Mouse (Mus musculus): ENCODE data around the gene Kif27.

Kif27 gene

DNA sequence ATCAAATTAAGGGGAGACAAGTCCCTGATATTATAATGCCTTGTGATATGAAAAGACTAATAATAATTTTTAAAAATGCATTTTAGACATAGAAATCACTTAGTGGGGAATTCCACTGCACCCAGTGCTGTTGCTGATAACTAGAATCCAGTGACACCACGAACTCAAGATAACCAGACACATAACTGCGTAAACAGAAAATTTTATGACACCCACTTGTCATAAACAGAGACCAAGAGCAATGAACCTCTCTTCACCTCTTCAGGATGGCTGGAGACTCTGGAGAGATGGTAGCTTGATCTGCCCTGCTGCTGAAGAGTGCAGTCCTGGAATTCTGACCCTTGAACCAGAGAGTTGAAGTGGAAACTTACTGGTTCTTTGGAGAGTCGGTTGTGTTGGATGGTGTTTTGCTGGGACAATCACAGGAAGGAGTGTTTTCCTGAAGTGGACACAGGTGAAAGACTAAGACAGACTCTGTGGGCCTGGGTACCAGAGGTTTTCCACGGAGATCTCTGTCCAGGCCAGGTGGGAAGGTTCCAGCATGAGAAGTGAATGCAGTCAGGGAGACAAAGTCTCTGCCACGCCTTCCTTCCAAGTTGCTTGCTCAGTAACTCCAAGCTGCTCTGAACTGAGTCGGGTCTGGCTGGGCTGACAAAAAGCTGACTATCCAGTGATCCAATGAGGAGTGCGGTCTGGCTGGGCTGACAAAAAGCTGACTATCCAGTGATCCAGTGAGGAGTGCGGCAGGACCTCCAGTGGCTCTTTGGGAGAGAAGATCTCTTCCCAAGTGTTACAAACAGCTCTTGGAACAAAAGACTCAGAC is 5.6 kb upstream of the Kif27 start:
- DNase-seq (ENCODE audit: low spot score), result no peak

- DNase-seq (ENCODE audit: low spot score), result no peak
These were observed 357 bp upstream of the Kif27 start for GRCm38 (mm10) chr13:58359304-58359653.

DNA sequence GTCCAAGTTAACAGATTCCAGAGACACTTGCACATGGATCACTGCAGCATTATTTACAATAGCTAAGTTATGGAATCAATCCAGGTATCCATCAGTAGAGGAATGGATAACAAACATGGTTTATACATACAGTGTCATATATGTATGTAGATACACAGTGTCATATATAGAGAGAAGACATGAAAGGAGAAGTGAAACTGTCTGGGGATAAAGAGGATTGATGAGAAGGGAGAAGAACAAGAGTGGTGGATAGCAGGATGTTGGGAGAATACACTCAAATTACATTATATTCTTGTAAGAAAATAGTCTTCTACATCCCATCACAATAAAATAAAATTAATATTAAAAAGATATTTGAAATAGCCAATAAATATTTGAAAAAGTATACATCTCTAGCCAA is 5.9 kb downstream of the Kif27 start:
- DNase-seq (ENCODE audit: low spot score), result no peak

- DNase-seq (ENCODE audit: low spot score), result no peak
These were observed 8.3 kb downstream of the Kif27 start for GRCm38 (mm10) chr13:58350606-58351005.

DNA sequence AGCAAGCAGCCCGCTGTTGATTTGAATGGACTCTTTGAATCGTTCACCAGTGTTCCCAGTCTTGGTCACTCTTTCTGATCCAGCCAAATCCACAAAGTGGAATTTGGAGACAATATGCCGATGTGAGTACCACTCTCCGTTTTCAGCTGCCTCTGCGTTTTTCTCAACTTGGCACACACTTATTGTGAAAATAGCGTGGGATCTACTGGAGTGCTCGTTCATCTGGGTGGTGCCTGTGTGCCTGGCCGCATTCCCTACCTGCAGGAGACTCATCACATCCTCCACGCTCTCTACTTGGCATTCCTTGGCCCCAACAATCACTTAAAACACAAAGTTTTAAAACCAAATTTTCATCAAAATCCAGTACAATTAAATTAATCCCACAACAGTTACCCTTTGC is 14.4 kb downstream of the Kif27 start:
- DNase-seq (ENCODE audit: low spot score), result no peak

GRCm38 (mm10) chr13:58337456-58337855 is 21.5 kb downstream of the Kif27 start:
- DNase-seq (ENCODE audit: low spot score), result no peak

DNA sequence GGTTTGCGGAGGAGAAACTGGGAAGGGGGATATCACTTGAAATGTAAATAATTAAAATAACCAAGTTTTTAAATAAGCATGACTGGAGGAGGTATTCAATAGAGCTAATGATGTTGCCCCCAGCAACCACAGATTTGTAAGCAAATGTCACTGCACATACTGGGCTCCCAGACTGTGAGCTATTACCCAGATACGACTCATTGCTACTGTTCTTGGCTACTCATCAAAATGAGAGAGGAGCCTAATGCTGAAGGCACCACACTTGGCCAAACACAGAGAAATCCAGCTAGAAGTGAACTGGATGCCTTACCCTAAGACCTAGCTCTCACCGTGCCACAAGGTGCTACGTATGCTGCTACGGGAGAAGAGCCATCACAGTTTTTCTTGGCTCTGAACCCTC is 24.8 kb downstream of the Kif27 start:
- no peak for DNase-seq (ENCODE audit: low spot score)

GRCm38 (mm10) chr13:58317768-58318167 is 41.2 kb downstream of the Kif27 start:
- DNase-seq (ENCODE audit: low spot score), result no peak

DNA sequence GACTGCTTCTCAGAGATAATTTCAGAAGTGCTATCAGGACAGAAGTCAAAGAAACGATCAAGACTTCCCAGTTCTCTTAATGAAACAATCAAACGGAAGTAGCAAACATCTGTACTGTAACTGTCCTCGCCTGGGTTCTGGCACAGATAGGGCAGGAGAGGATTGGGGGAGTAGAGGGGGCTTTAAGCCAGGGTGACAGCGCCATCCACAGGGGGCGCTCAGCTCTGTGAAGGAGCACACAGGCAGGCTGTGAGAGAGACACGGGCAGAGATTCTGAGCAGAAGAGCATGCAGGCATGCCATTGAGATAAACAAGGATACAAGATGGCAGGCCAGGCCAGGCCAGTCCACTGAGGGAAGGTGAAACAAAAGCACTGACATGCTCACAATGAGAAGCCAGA is 43.9 kb downstream of the Kif27 start:
- DNase-seq (ENCODE audit: low spot score), result no peak

DNA sequence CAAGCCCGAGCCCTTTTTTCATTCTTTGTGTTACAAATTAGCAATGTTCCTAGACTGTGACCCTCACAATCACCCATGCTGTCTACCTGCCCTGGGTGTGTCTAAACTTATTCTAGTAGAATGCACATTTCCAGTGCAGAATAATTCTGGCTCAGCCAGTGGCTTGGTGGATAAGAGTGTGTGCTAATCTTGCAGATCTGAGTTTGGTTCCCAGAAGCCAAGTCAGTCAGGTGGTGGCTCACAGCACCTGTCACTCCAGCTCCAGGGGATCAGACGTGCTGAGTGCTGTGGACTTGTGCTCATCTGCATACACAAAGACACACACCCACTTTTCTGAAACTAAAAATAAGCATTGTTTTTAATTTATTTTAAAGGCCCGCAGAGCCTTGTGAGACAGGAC is 45.2 kb downstream of the Kif27 start:
- DNase-seq (ENCODE audit: low spot score), result no peak

GRCm38 (mm10) chr13:58311351-58311750 is 47.6 kb downstream of the Kif27 start:
- no peak for DNase-seq (ENCODE audit: low spot score)

DNA sequence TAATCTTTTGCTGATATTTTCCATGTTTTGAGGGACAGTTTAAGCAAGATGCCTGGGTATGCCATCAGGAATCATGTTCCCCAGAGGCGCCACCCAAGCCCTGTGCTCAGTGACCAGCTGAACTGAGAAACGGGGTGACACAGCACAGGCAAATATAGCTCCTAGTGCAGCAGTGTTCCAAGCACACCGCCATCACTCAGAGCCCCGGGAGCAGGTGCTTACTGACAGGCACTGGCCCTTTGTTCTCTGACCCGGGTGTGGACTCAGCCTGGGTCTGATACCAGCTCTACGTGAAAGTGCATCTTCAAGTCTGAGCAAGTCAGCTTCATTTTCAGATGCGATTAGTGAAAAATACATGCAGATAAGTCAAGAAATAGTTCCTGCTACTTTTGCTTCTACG is 49.4 kb downstream of the Kif27 start:
- DNase-seq (ENCODE audit: low spot score), result no peak

DNA sequence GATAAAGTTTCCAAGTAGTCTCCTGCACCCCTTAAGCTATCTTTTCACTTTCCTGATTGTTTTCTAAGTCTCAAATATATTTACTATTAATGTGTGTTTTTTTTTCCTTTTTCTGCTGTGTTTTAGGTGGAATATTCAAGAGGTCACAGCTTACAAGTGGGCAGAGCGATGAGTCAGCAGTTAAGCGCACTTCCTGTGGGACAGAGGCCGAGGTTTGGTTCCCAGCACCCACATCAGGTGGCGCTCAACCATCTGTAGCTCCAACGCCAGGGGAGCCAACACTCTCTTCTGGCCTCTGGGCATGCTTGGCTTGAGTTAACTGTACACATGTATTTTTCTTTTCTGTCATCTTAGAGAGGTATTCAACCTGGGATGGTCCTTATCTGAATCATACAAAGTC is 51.5 kb downstream of the Kif27 start:
- no peak for DNase-seq (ENCODE audit: low spot score)

DNA sequence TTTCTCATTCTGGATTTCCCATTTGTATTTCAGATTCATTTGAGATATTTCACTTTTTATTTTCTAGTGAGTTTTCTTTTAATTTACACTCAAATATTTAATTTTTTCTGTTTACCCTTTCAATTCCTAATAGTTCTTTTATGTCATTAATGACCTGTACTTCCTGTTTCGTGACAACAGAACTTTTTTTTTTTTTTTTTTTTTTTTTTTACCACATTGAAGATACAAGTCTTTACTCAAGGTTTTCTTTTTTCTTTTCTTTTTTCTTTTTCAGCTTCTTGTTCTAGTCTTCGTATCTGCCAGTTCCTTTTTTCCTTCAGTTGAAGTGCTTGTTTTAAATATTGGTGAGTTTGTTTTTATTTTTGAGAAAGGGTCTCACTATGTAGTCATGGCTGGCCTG is 53.7 kb downstream of the Kif27 start:
- no peak for DNase-seq (ENCODE audit: low spot score)

DNA sequence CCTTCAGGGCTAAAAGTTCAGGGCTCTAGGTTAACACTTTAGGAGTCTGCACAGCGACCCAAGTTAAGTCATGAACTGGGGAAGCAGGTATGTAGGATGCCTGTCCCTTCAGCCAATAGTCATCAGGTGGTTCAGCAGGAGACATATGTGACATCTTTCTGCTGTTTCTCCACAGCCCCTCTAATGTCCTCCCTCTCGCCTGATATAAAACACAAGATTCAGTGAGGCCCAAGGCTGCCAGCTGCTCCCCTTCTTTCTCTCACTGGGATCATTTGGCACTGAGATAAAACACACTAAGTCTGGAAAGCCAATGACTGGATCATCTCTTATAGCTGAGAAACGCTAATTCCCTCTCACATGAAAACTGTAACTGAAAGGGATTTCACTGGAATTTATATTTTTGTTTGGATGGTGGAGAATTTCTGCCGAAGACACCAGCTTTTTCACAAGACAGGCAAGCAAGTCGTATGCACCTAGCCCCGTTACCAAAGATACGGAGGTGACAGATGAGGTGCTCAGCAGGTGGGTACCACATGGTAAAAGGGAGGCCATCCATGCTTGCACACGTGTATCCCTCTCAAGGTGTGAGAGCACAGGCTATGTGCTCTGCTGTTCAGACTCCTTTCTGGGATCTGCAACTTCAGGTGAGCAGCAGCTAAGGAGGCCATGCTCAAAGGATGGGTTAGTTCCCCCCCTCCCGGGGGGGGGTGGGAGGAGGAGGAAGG is 56.3 kb downstream of the Kif27 start:
- DNase-seq (ENCODE audit: low spot score), result no peak

GRCm38 (mm10) chr13:58301961-58302360 is 57.0 kb downstream of the Kif27 start:
- no peak for DNase-seq (ENCODE audit: low spot score)

- DNase-seq (ENCODE audit: low spot score), result no peak
These were observed 60.2 kb downstream of the Kif27 start for GRCm38 (mm10) chr13:58298756-58299155.

- no peak for DNase-seq (ENCODE audit: low spot score)
These were observed 63.3 kb downstream of the Kif27 start for GRCm38 (mm10) chr13:58295582-58295981.

DNA sequence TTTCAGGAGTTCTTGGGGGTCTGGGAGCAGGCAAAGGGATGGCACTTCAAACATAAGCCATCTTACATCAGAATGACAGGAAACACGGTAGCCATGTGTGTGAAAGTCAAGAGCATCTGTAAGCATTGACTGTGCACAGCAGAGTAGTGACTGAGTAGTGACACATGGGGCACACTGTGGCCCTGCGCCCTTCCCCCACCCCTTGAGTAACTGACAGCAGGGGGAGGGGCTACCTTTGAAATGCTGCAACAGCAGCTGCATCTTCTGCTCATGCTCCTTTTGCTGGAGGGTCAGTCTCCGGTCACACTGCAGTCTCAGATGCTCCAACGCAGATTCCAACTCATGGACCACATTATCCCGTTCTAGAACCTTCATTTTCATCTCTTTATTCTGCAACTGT is 66.1 kb downstream of the Kif27 start:
- DNase-seq (ENCODE audit: low spot score), result no peak

- DNase-seq (ENCODE audit: low spot score), result no peak
These were observed 69.6 kb downstream of the Kif27 start for GRCm38 (mm10) chr13:58289308-58289707.

DNA sequence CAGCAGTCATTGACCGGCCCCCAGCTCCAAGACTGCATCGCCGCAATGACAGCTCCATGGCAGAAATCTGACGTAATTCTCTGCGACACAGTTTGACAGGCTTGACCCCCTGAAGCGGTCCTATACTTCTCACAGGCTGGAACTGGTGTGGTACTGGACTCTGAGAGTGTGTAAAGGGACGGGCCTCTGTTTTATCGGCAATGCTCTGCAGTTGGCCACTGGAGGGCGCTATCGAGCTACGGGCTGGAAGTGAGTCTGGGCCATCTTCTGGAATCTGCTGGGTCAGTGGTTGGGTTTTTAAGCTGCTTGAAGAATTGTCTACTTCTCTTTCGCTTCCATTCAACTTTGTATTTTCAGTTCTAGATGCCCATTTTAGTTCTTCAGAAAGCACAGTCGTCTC is 71.1 kb downstream of the Kif27 start:
- DNase-seq (ENCODE audit: low spot score), result peak; percentile 60

DNA sequence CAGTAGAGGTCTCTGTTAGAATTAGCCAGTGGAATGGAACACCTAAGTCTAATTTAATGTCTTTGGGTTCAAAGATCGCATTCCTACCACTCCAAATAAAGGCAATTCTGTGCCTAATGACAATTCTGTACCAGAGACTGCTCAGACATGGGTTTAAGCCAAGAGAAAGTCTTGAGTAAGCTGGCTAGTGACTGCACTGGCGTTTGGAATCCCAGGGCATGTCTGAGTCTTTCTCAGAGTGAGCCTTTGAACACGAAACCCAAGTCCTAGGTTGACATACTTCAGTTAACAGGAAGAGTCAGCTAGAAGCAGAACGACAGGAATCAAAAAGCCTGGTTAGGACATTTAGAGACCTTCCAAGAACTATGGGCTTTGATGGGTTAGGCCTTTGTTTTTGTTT is 75.5 kb downstream of the Kif27 start:
- no peak for DNase-seq (ENCODE audit: low spot score)

DNA sequence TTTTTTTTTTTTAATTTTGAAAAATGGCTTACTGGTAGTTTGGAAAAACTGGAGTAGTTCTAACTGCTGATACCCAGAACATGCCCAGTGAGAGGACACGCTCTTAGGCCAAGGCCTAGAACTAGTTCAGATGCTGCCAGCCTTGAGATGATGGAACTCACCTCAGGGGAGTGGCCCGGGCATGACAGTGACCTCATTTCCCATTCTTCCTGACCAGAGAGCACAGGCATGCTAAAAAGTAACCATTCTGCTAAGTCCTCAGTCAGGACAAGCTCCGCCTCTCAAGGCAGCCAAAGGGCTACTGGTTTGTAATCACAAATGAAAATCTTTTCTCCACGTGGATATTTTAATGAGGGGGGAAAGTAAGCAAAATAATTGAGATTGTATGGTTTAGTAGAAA is 77.0 kb downstream of the Kif27 start:
- no peak for DNase-seq (ENCODE audit: low spot score)

GRCm38 (mm10) chr13:58280528-58280927 is 78.4 kb downstream of the Kif27 start:
- DNase-seq (ENCODE audit: low spot score), result no peak

Measured in spleen, adult 12 weeks (tissue).